Mouse (Mus musculus) ES-E14 (cell line): ENCODE measurements at regions not wholly inside any gene's neighbourhood (a gene's known extent, or its start where the extent isn't known, plus 50 kb on each side); places are given as distances from the start of the nearest gene placed in this dataset.

Source experiments
- DNase-seq: peaks from one replicate; pipeline ENCODE4 v3.0.0-alpha.2; 2013; ENCODE audit warnings: low read depth, low spot score
- H3K27ac ChIP-seq: 2 replicates; pipeline ENCODE4 v1.5.1; 2012; ENCODE audit warnings: low read depth, mild to moderate bottlenecking, low read length, moderate library complexity, mixed read lengths; ENCODE audit not compliant: poor library complexity, insufficient read depth, severe bottlenecking
- H3K36me3 ChIP-seq: 2 replicates; pipeline ENCODE4 v1.6.1; 2012; ENCODE audit warnings: mild to moderate bottlenecking, low read length, moderate library complexity, mixed read lengths; ENCODE audit not compliant: control insufficient read depth, poor library complexity, insufficient read depth, severe bottlenecking
- H3K4me1 ChIP-seq, 2 experiments: fragments of 150-350 bp in 1 of 2; sonication (generic) in 1 of 2; 2 replicates each; pipeline ENCODE4 v1.6.1; 2012; ENCODE audit warnings: low read length in 2 of 2, mild to moderate bottlenecking in 1 of 2, mixed read lengths in 1 of 2; ENCODE audit not compliant: control insufficient read depth in 2 of 2, insufficient read depth in 2 of 2, poor library complexity in 1 of 2
- H3K4me3 ChIP-seq, 2 experiments: fragments of 150-350 bp in 1 of 2; sonication (generic) in 1 of 2; 2 replicates each; pipeline ENCODE4 v1.5.1; 2012; ENCODE audit warnings: low read length in 2 of 2, low read depth in 1 of 2, mild to moderate bottlenecking in 1 of 2, mixed read lengths in 1 of 2; ENCODE audit not compliant: insufficient read depth in 1 of 2, poor library complexity in 1 of 2, severe bottlenecking in 1 of 2
- H3K9ac ChIP-seq: 2 replicates; pipeline ENCODE4 v1.6.1; 2012; ENCODE audit warnings: low read depth, mild to moderate bottlenecking, low read length, mixed read lengths; ENCODE audit not compliant: poor library complexity, insufficient read depth, severe bottlenecking
- H3K9me3 ChIP-seq: fragments of 150-350 bp; sonication (generic); 2 replicates; pipeline ENCODE4 v1.6.1; 2012; ENCODE audit warnings: low read depth, mild to moderate bottlenecking, low read length; ENCODE audit not compliant: control insufficient read depth, insufficient read depth
- CHD2 ChIP-seq: IDR thresholded peaks from 2 replicates; pipeline ENCODE4 v1.6.1; 2014; ENCODE audit warnings: mild to moderate bottlenecking, low read depth, low read length, inconsistent platforms
- HCFC1 ChIP-seq: IDR thresholded peaks from 2 replicates; pipeline ENCODE4 v1.6.1; 2012; ENCODE audit warnings: low read length, inconsistent platforms, borderline replicate concordance; ENCODE audit not compliant: insufficient read depth
- MAFK ChIP-seq: IDR thresholded peaks from 2 replicates; pipeline ENCODE4 v1.6.1; 2014; ENCODE audit warnings: mild to moderate bottlenecking, low read depth, low read length, inconsistent platforms; ENCODE audit not compliant: insufficient read depth
- ZC3H11A ChIP-seq: IDR thresholded peaks from 2 replicates; pipeline ENCODE4 v1.6.1; 2012; ENCODE audit warnings: low read depth, mild to moderate bottlenecking, inconsistent platforms, low read length, borderline replicate concordance
- ZNF384 ChIP-seq: IDR thresholded peaks from 2 replicates; pipeline ENCODE4 v1.6.1; 2012; ENCODE audit warnings: low read depth, low read length, inconsistent platforms
- in situ Hi-C, 2 experiments: fragments of 600-800 bp; cut with MboI; formaldehyde crosslinking; loops; one replicate each; pipeline ENCODE4 v1.15.1; 2025; ENCODE audit warnings: low sequenced_read_pairs in 2 of 2, inconsistent platforms in 1 of 2; ENCODE audit not compliant: unreplicated experiment in 2 of 2

DNA sequence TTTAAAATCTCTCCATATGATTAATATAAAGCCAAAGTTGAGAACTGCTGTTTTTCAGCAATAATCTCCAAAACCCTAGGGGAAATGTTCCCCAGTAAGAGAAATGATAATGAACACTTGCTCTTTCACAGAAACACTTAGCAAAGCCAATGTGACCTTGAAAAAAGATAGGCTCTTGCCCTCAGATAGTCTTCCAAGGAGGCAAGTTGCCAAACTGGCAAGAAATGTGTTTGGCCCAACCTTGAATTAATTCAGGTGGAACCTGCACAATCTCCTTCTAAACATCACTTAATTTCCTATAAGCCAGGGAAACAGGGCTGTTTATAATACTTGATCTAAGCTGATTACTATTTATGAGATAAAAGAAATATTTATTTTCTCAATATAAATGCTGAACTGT, 244.0 kb upstream of the Gnaz start:
- H3K27ac ChIP-seq: no peak overlapping the region
- in situ Hi-C loops: no loop called here
- H3K4me3 ChIP-seq: no peak overlapping the region
- DNase-seq: no peak
- H3K4me1 ChIP-seq: no peaks in the 10 kb centered on the region
- H3K9ac ChIP-seq: no peak overlapping the region
- no peaks in the 10 kb centered on the region; the same call in 1 of the 2 replicates for H3K36me3 ChIP-seq
- no peaks in the 10 kb centered on the region for H3K9me3 ChIP-seq
- TF ChIP-seq ZC3H11A: no peak
- TF ChIP-seq CHD2: no peak
- TF ChIP-seq HCFC1: no peak
- no peak for TF ChIP-seq ZNF384
- TF ChIP-seq MAFK: no peak

DNA sequence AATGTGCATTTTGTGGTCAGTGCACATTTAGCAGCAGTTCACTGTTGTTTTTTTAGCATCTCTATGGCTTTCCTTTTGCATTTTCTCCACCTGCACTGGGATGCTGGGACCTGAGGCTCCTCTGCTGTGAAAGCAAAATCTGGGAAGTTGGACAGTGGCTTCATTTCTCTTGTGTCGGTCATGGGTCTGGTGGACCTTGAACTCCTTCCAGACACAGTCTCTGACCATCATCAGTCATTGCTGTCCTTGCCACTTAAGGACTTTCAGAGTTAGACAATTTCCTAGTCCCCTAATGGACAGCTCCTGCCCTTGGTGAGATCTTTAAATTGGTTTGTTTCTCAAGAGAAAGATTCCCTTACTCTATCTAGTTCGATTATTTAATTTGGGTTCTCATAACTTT, 217.5 kb upstream of the Gnaz start:
- TF ChIP-seq ZC3H11A: no peak
- TF ChIP-seq ZNF384: no peak
- TF ChIP-seq MAFK: no peak
- TF ChIP-seq CHD2: no peak
- no peak for TF ChIP-seq HCFC1
- Histone ChIP-seq H3K27ac (no peak overlapping the region), H3K9ac (no peak overlapping the region), H3K36me3 (no peaks in the 10 kb centered on the region), H3K9me3 (no peaks in the 10 kb centered on the region), H3K4me1 (no peaks in the 10 kb centered on the region), H3K4me3 (no peak overlapping the region)
- DNase-seq: no peak
- in situ Hi-C loops: no loop called here

DNA sequence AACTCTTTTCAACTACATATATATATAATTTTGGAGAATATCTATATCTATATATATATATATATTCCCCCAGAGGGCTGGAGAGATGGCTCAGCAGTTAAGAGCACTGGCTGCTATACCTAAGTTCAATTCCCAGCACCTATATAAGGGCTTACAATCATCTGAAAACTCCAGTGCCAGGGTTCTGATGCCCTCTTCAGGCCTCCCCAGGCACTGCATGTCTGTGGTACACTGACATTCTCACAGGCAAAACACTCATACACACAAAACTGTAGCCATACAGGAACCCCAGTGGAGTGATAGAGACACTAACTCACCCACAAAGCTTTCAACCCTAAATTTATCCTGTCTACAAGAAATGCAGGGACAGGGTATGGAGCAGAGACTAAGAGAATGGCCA, 216.1 kb upstream of the Gnaz start:
- no peak overlapping the region for H3K4me3 ChIP-seq
- TF ChIP-seq CHD2 (no peak), MAFK (no peak), HCFC1 (no peak), ZC3H11A (no peak), ZNF384 (no peak; the same call in 1 of the 2 replicates)
- DNase-seq: peak; percentile 19
- no peak overlapping the region for H3K27ac ChIP-seq
- H3K36me3 ChIP-seq: no peaks in the 10 kb centered on the region
- no peaks in the 10 kb centered on the region for H3K9me3 ChIP-seq
- no peak overlapping the region for H3K9ac ChIP-seq
- no peaks in the 10 kb centered on the region for H3K4me1 ChIP-seq
- in situ Hi-C loops: no loop called here

DNA sequence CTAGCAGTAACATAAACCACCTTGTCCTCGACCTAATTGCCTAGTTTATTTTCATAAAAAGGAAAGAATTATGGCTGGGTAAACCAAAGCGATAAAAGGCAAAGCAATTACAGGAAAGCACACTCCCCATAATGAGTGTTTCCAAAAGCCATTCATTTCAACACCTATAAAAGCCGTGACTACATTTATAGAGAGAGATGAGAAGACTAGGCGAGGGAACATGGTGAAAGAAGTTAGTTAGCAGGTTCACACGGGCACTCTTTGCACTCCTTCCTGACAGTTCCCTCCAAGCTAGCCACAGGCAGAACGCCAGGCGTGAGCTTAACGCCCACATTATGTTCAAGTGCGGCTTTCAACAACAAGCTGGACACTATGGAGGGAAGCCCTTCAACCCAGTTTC, 206.2 kb upstream of the Gnaz start:
- Histone ChIP-seq H3K27ac (no peak overlapping the region), H3K4me1 (no peaks in the 10 kb centered on the region), H3K9ac (no peak overlapping the region), H3K36me3 (no peaks in the 10 kb centered on the region), H3K9me3 (no peaks in the 10 kb centered on the region), H3K4me3 (no peak overlapping the region)
- no peak for DNase-seq
- in situ Hi-C loops: no loop called here
- TF ChIP-seq MAFK: no peak
- TF ChIP-seq ZNF384: no peak
- TF ChIP-seq ZC3H11A: no peak
- no peak for TF ChIP-seq CHD2
- TF ChIP-seq HCFC1: no peak

DNA sequence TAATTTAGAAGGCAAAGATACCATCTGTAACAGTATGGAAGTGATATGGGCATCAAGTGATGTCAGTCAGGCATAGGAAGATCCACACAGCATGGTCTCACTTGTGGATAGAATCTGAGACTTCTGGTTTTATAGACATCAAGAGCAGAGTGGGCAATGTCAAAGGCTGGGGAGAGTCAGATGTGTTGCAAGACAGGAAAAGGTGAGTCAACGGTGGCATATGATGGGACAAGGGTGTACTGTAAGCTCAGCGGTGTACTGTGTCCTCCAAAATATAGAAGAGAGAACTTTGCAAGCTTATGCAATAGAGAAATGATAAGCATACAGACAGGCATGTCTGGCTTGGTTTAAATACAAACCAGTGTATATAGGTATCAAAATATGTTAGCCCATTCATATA, 177.7 kb upstream of the Gnaz start:
- no peaks in the 10 kb centered on the region for H3K36me3 ChIP-seq
- H3K27ac ChIP-seq: no peak overlapping the region
- H3K4me3 ChIP-seq: no peak overlapping the region
- H3K4me1 ChIP-seq: no peaks in the 10 kb centered on the region
- H3K9me3 ChIP-seq: no peaks in the 10 kb centered on the region
- no peak for DNase-seq
- no peak overlapping the region for H3K9ac ChIP-seq
- no peak for TF ChIP-seq ZNF384
- no peak for TF ChIP-seq HCFC1
- no peak for TF ChIP-seq ZC3H11A
- TF ChIP-seq MAFK: no peak
- TF ChIP-seq CHD2: no peak
- in situ Hi-C loops: no loop called here
